Mouse (Mus musculus): ENCODE results near the gene Slc35d3. TPM values are rescaled to one million over a fixed set of nuclear protein-coding genes. Genes with fewer than 3 reads are reported as not detected.

Slc35d3 gene
- 10 to 100 TPM; 10.2 to 11.7 TPM for total RNA-seq (2021)
- long read RNA-seq, experiment 1, transcript Slc35d3-201 (2 exons, 2,630 nt), result major isoform, 28 of 39 reads
- long read RNA-seq, experiment 1, partial matches to known transcripts, result 1 of 39 reads
- long read RNA-seq, experiment 1, other reads (novel, unspliced or antisense), result 10 of 39 reads
- long read RNA-seq, experiment 2, transcript Slc35d3-201 (2 exons, 2,630 nt), result major isoform, 5 of 8 reads
- long read RNA-seq, experiment 2, partial matches to known transcripts, result 0 of 8 reads
- long read RNA-seq, experiment 2, other reads (novel, unspliced or antisense), result 3 of 8 reads

- peak; percentile 46 for DNase-seq
Observed at GRCm38 (mm10) chr10:19850998-19851691, at the start of gene Slc35d3. Gene Slc35d3, minus strand, starts transcription at chr10:19851459.

DNA sequence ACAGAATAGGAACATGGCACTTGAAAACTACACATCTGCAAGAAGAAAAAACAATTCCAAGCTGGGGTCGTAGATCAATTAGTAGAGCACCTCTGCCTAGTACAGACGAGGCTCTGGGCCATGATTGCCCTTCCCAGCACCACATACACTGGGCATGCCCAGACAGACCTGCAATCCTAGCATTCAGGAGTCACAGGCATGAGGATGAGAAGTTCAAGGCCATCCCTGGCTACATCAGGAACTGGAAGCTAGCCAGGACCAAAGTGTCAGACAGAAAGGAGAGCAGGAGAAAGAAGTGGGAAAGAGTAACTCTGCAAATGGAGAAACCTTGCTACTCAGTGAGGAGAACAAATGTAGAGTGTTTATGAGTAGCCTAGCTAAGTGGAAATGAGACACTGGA, 48.9 kb upstream of the Slc35d3 start:
- DNase-seq, result peak; percentile 66

DNA sequence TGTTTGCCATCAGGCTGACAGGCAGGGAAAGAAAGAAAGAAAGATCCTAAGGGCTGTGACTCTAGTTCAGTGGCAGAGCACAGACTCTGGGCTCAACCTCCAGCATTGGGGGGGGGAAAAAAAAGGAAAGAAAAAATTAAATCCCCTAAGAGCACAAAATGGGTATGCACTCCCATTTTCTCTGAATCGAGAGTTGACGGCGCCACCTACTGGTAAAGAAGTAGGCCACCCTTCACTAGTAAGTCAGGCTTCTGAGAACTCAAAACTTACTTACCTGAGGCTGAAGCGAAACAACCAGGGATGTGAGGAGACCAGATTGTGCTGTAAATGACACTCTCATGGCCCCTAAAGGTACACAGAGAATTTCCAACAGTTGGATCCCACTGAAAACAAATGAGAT, 42.7 kb upstream of the Slc35d3 start:
- peak; percentile 53 for DNase-seq

GRCm38 (mm10) chr10:19893146-19893545, 41.9 kb upstream of the Slc35d3 start:
- DNase-seq, result no peak

GRCm38 (mm10) chr10:19891686-19892085, 40.4 kb upstream of the Slc35d3 start:
- no peak for DNase-seq

- no peak for DNase-seq
Observed at GRCm38 (mm10) chr10:19889908-19890307, 38.6 kb upstream of the Slc35d3 start.

DNA sequence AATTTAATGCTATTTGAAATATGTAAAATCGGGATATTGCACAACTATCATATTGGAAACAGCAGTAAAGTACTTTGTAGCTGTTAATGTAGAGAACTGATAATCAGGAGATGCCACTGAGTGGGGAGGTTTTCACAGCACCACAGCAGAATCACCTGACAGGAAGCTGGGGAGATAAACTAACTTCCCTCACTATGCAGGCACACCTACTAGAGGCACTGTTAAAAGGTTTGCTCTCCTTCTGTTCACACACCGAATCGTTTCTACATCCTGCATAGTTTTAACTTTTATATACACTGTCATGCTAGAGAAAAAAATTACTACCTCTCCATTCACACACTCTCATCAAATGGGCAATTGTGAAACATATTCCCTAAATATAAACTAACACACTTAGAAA, 35.0 kb upstream of the Slc35d3 start:
- DNase-seq, result no peak

DNA sequence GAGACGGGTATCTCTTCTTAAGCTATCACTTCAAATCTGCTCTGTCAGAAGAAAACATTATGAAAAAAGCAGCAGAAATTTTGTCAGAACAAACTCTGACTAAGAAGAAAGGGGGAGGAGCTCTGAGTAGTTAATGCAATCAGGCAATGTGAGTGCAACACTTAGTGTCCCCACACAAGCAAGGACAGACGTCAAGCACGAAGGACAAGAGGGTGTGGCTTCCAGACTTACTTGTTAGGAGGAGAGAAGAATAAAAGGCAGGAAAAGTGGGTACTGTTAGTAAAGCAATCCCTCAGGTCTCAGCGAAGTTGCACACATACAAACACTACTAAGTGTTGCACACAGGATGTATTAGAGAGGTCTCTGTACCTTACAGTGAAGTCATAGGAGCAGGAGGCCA, 33.1 kb upstream of the Slc35d3 start:
- DNase-seq, result peak; percentile 43

GRCm38 (mm10) chr10:19880437-19880836, 29.2 kb upstream of the Slc35d3 start:
- no peak for DNase-seq

GRCm38 (mm10) chr10:19879161-19879560, 27.9 kb upstream of the Slc35d3 start:
- DNase-seq, result no peak

DNA sequence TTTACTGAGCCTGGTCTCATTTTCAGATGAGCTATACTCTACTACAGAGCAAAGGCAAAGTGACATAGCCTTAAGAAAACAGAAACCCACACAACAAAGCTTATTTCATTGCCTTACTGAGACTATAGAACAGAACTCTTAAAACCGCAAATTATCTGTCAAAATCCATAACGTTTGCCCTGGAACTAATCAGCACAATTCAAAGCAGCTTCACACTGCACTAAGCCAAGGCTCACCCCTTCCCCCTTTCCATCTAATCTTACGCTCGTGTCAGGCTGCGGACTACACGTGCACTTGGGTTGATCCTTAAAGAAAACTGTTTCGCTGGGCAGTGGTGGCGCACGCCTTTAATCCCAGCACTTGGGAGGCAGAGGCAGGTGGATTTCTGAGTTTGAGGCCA, 26.4 kb upstream of the Slc35d3 start:
- no peak for DNase-seq

DNA sequence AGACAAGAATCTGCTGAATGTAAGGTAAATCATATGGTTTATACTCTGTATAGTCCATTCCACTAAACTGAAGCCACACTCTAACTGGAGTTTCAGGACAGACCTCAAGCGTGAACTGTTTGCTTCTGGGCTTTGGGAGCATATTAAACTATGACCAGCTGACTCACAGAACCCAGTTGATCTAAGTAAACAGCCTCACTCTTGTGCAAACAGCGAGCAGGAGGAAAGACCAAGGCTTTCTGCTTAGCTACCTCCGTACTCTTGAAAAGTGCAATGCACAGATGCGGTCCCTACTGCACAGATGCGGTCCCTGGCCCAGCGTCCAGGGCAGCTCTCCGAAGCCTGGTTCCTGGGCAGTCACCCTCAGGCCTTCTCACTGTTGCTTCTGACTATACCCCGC, 26.0 kb upstream of the Slc35d3 start:
- DNase-seq, result no peak

DNA sequence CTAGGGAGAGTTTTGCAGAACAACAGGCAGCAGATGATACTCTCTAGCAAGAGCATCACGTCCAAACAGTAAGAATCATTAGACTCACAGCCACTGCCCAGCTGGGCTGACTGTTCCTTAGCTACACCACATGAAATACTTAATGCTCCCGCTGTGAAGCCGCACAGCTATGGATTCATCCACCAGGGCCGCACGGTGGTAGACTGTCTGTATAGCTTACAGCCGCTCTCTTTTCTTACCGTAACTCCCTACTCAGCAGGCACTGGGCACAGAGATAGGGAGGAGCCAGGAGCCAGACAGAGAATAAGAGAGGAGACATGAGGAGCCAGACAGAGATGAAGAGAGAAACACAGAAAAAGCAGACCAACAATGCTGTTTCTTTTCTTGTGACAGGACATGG, 25.4 kb upstream of the Slc35d3 start:
- no peak for DNase-seq

DNA sequence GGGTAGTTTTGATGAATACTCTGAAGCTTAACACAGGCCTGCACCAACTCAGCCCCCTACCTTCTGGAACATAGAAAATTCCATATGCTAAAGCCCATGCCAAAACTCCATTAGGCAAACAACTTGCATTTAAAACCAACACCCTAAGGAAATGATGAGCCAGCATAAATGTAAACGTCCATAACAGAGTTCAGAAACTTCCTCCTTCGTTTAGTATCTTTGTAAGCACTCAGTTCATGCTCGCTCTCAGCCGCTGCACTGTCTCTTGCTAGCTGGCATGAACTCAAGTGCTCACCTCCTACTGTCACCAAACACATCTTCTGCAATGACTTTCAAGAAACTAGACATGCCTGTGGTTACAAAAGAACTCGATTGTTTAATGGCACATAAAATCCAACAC, 24.1 kb upstream of the Slc35d3 start:
- no peak for DNase-seq

DNA sequence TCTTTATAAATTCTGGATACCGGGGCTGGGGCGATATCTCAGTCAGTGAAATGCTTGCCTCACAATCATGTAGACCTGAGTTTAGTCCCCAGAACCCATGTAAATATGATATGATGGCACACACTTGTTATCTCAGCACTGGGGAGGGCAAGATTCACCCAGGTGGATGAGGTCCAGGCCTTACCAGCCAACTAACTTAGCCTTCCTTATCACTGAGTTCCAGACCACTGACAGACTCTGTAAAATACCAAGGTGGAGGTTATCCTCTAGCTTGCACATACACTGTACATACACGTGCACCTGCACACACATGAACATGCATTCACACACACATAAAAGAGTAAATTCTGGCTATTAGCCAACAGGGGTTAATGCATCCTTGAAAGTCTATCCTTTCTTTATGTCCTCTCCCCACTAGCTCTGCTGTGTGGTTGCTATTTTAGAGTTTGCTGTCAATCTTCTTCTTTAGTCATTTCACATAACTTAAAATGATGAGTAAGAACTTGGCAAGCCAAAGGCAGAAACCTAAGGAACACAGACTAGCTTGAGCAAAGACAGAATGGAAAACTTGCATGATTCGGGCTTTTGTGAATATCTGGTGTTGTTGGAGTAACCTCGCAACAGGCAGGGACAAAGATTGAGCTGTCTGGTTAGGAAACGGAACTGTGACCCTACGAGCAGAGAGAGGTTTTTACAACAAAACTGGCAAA, 4.5 kb upstream of the Slc35d3 start:
- no peak for DNase-seq

DNA sequence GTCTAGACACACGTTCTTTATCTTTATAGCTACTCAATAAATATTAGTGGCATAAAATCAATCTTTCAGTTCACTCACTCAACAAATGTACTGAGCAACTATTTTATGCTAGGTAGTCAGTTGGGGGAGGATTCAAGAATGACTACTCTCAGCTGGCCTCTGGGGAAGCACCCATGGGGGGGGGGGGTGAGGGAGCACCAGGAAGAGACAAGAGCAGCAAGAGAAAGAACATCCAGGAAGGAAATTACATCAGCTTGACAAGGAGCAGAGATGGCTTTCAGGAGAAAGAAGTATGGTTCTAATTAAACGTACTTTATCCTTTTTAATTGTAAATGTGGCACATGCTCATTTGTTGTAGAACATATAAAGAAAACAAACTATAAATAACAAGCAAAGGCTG, 2.4 kb upstream of the Slc35d3 start:
- no peak for DNase-seq

DNA sequence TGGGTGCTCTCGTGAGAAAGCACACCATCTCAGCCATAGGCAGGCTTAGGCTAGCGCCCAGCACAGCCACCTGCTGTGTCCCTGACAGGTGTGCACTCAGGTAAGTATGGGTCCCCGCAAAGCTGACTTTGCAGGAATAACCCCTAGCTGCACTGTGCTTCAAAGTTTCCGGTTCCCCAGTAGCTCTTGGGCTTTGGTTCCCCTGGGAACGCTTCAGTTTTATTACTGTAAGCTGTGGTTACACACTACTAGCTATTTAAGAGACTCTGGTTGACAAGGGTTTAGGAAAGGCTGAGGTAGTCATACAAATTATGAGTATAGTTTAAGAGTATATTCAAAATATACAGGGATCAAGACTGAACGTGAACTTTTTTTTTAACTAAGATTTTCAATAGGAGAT, 1.5 kb upstream of the Slc35d3 start:
- no peak for DNase-seq

GRCm38 (mm10) chr10:19850544-19850997, 688 bp downstream of the Slc35d3 start:
- peak; percentile 41 for DNase-seq

- peak; percentile 23 for DNase-seq
Observed at GRCm38 (mm10) chr10:19849771-19850365, 1.4 kb downstream of the Slc35d3 start.

DNA sequence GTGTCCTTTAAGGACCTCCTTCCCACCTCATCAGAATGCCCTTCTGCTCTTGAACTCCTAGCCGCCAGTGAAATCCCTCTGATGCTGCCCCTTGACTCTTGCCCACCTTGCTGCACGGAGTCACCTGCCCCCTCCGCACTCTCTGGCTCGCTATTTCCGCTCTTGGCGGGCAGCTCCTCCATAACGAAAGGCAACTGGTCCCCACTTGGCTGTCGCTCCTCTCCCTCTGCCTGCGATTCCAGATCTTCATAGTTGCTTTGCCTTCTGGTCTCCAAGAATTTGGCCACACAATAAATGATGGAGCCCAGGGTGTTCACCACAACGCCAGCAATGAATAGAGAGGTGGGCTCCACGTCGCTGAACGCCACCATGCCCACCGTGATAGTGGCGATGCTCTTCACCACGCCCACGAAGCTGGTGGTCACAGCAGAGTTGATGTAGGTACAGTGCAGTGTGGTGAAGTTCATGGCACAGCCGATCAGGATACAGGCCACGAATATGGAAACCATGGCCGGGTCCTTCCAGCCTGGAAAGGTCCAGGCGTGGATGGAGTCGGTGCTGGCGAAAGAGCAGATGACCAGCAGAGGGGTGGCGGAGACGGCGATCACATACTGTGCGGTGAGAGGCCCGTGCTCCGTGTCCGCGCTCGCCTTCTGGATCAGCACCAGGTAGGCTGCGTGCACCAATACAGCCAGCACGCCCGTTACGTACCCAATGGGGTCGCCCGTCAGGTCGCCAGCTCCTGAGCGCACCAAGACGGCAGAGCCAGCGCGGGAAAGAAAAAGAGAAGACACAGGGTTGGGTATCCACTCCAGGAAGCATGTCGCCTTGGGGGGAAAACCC, 2.1 kb downstream of the Slc35d3 start:
- no peak for DNase-seq

DNA sequence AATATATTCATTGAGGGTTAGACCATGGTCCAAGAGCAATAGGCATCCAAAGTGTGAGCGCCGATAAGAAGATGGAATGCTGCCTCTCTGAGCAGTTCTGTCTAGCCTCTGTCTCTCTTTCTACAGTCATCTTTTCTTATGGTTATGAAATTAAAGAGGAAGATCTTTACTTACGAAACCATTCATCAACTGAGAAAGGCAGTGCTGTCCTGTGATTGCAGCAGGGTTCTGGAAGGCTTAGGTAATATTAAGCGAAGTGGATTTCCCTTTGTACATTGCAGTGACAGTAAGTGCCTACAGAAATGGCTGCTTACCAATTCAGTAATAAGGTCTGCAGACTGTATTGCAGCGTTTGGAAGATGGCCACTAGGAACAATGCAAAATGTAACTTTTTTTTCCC, 11.4 kb downstream of the Slc35d3 start:
- DNase-seq, result no peak
